Mouse (Mus musculus): ENCODE data around the gene Hk2.

DNA sequence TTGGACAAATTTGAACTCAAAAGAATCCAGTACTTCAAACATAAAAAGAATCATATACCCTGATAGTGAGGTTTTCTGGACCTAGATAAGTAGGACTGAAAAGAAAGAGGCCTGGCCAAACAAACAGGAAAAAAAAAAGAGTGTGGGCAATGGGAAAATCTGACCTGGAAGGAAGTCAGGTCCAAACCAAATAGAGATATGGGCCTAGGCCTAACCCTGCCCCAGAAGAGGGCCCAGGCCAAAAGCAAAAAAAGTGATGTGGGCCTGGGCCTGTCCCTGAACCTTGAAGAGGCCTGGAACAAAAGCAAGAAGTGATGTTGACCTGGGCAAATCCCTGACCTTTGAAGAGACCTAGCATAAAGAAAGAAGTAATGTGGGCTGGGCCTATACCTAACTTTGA, 90.1 kb downstream of the Hk2 start:
- no peak for TF ChIP-seq CTCF (IDR thresholded peaks at IDR 0.05; ENCODE audit: control insufficient read depth, insufficient read depth, insufficient replicate concordance, low read depth, low read length)
- TF ChIP-seq POLR2A (IDR thresholded peaks at IDR 0.05; ENCODE audit: control insufficient read depth, low read depth, low read length), result no peak

Data from testis, adult 2 months (tissue).